Mouse (Mus musculus): Measurements from ENCODE around the gene Aprt. TPM values are rescaled to one million over a fixed set of nuclear protein-coding genes. Genes with fewer than 3 reads are reported as not detected.

The Aprt gene
- total and polyA plus RNA-seq, 3 experiments: 516 to 561 (median 524) TPM

GRCm38 (mm10) chr8:122546066-122546755 is 30.5 kb downstream of the Aprt start:
- TF ChIP-seq JUND (conservative IDR thresholded peaks at IDR 0.05; ENCODE audit: low read depth, low read length) (no peak), E2F4 (IDR thresholded peaks at IDR 0.05; ENCODE audit: insufficient replicate concordance, low read depth, low read length) (no peak), CHD2 (IDR thresholded peaks at IDR 0.05; ENCODE audit: low read length) (no peak), TBP (conservative IDR thresholded peaks at IDR 0.05; ENCODE audit: low read depth, low read length) (no peak), POLR2AphosphoS2 (IDR thresholded peaks at IDR 0.05; ENCODE audit: low read depth, low read length) (no peak), MAX (IDR thresholded peaks at IDR 0.05; ENCODE audit: low read length) (no peak), USF2 (conservative IDR thresholded peaks at IDR 0.05; ENCODE audit: low read depth, low read length) (no peak), ETS1 (conservative IDR thresholded peaks at IDR 0.05; ENCODE audit: low read depth, low read length) (no peak), JUN (IDR thresholded peaks at IDR 0.05; ENCODE audit: insufficient read depth, low read depth, low read length) (no peak), EP300 (IDR thresholded peaks at IDR 0.05; ENCODE audit: low read length) (no peak), NRF1 (IDR thresholded peaks at IDR 0.05; ENCODE audit: low read depth, low read length) (no peak), UBTF (IDR thresholded peaks at IDR 0.05; ENCODE audit: low read depth, low read length) (no peak), USF1 (IDR thresholded peaks at IDR 0.05; ENCODE audit: low read depth, low read length) (no peak), IRF4 (IDR thresholded peaks at IDR 0.05; ENCODE audit: low read depth, low read length) (no peak), HCFC1 (IDR thresholded peaks at IDR 0.05; ENCODE audit: low read depth, low read length) (no peak), RAD21 (IDR thresholded peaks at IDR 0.05; ENCODE audit: low read depth, low read length) (no peak), PAX5 (IDR thresholded peaks at IDR 0.05; ENCODE audit: low read length) (no peak), MYC (IDR thresholded peaks at IDR 0.05; ENCODE audit: low read depth, low read length) (no peak), ZMIZ1 (IDR thresholded peaks at IDR 0.05; ENCODE audit: low read depth, low read length) (no peak), SMC3 (IDR thresholded peaks at IDR 0.05; ENCODE audit: low read depth, low read length) (no peak)
- Histone ChIP-seq H3K4me3 (replicated peaks in 1 of 3; ENCODE audit: low read depth in 2 of 3, low read length in 2 of 3, poor library complexity in 1 of 3) (peak overlapping the region; percentile 53 to 69 (median 55)), H3K79me2 (replicated peaks; ENCODE audit: control insufficient read depth, extremely low read depth, insufficient read depth, poor library complexity, severe bottlenecking) (peaks cover 47% of the 10 kb centered on the region), H3K9me3 (replicated peaks; ENCODE audit: low read length) (peaks cover 4% of the 10 kb centered on the region), H3K36me3 (replicated peaks in 1 of 2; ENCODE audit: control insufficient read depth in 1 of 2, insufficient read depth in 1 of 2, low read length in 1 of 2) (peaks cover 0 to 43% of the 10 kb centered on the region in 2 experiments), H3K27me3 (replicated peaks) (no peaks in the 10 kb centered on the region), H3K4me2 (ENCODE audit: insufficient read depth, low read depth, poor library complexity, severe bottlenecking) (peak overlapping the region; percentile 96), H3K4me1 (ENCODE audit: control insufficient read depth in 1 of 2, insufficient read depth in 2 of 2) (peaks cover 12 to 35% of the 10 kb centered on the region in 2 experiments), H3K9ac (ENCODE audit: insufficient read depth, low read depth) (peak overlapping the region; percentile 88), H3K27ac (ENCODE audit: insufficient read depth, low read depth) (peak overlapping the region; percentile 91)
- no peak for DNase-seq (ENCODE audit: extremely low read depth)
- dilution Hi-C loops (cut with MboI; ENCODE audit: extremely low pct_ligation_motif_present, extremely low pct_unique_long_range_greater_than_20kb, low sequenced_read_pairs) (no loop called here), in situ Hi-C loops (cut with MboI; ENCODE audit: low pct_ligation_motif_present, low pct_unique_long_range_greater_than_20kb, low sequenced_read_pairs) (loop anchor here (5.0 kb wide), 1 partner anchor 44 kb away; no protein-coding TSS in a partner anchor)

GRCm38 (mm10) chr8:122544138-122544537 is 32.6 kb downstream of the Aprt start:
- in situ Hi-C loops (cut with MboI; ENCODE audit: low pct_ligation_motif_present, low pct_unique_long_range_greater_than_20kb, low sequenced_read_pairs): no loop called here
- peaks cover 12 to 31% of the 10 kb centered on the region in 2 experiments for H3K4me1 ChIP-seq (ENCODE audit: control insufficient read depth in 1 of 2, insufficient read depth in 2 of 2)
- H3K27ac ChIP-seq (ENCODE audit: insufficient read depth, low read depth): no peak overlapping the region
- no peaks in the 10 kb centered on the region for H3K27me3 ChIP-seq (replicated peaks)
- TF ChIP-seq CHD1 (IDR thresholded peaks at IDR 0.05; ENCODE audit: low read depth, low read length) (no peak), POLR2AphosphoS2 (IDR thresholded peaks at IDR 0.05; ENCODE audit: low read depth, low read length) (no peak), MAZ (IDR thresholded peaks at IDR 0.05; ENCODE audit: low read depth, low read length) (no peak), RCOR1 (conservative IDR thresholded peaks at IDR 0.05; ENCODE audit: low read depth, low read length) (no peak), ETS1 (conservative IDR thresholded peaks at IDR 0.05; ENCODE audit: low read depth, low read length) (no peak), JUN (IDR thresholded peaks at IDR 0.05; ENCODE audit: insufficient read depth, low read depth, low read length) (no peak), POLR2A (IDR thresholded peaks at IDR 0.05; ENCODE audit: low read depth, low read length) (no peak), SMC3 (IDR thresholded peaks at IDR 0.05; ENCODE audit: low read depth, low read length) (no peak), CHD2 (IDR thresholded peaks at IDR 0.05; ENCODE audit: low read length) (no peak), ZMIZ1 (IDR thresholded peaks at IDR 0.05; ENCODE audit: low read depth, low read length) (no peak), E2F4 (IDR thresholded peaks at IDR 0.05; ENCODE audit: insufficient replicate concordance, low read depth, low read length) (no peak), ZNF384 (IDR thresholded peaks at IDR 0.05; ENCODE audit: low read depth, low read length) (no peak), MAFK (IDR thresholded peaks at IDR 0.05; ENCODE audit: insufficient replicate concordance, low read length) (no peak), MXI1 (IDR thresholded peaks at IDR 0.05; ENCODE audit: low read depth, low read length) (no peak)
- H3K9me3 ChIP-seq (replicated peaks; ENCODE audit: low read length): peaks cover 4% of the 10 kb centered on the region
- peaks cover 5 to 60% of the 10 kb centered on the region in 2 experiments for H3K36me3 ChIP-seq (replicated peaks in 1 of 2; ENCODE audit: control insufficient read depth in 1 of 2, insufficient read depth in 1 of 2, low read length in 1 of 2)
- no peak for DNase-seq (ENCODE audit: extremely low read depth)
- peaks cover 45% of the 10 kb centered on the region for H3K79me2 ChIP-seq (replicated peaks; ENCODE audit: control insufficient read depth, extremely low read depth, insufficient read depth, poor library complexity, severe bottlenecking)
- dilution Hi-C loops (cut with MboI; ENCODE audit: extremely low pct_ligation_motif_present, extremely low pct_unique_long_range_greater_than_20kb, low sequenced_read_pairs): no loop called here
- no peak overlapping the region for H3K4me3 ChIP-seq (replicated peaks in 1 of 3; ENCODE audit: low read depth in 2 of 3, low read length in 2 of 3, poor library complexity in 1 of 3)
- no peak overlapping the region for H3K4me2 ChIP-seq (ENCODE audit: insufficient read depth, low read depth, poor library complexity, severe bottlenecking)
- H3K9ac ChIP-seq (ENCODE audit: insufficient read depth, low read depth): no peak overlapping the region

Data from CH12.LX (cell line).